Mouse (Mus musculus) cortical plate, adult 2 months (tissue): ENCODE measurements around the gene Map1b.

Source experiments
- CTCF ChIP-seq: fragments of 200-500 bp; IDR thresholded peaks from 2 replicates; pipeline ENCODE4 v1.5.1; 2011; ENCODE audit warnings: mild to moderate bottlenecking, control low read depth, low read length; ENCODE audit not compliant: insufficient read depth; ENCODE audit errors: extremely low read depth
- POLR2A ChIP-seq: fragments of 200-500 bp; IDR thresholded peaks from 2 replicates; pipeline ENCODE4 v1.6.1; 2011; ENCODE audit warnings: mild to moderate bottlenecking, low read length, control low read depth; ENCODE audit not compliant: insufficient read depth; ENCODE audit errors: extremely low read depth

DNA sequence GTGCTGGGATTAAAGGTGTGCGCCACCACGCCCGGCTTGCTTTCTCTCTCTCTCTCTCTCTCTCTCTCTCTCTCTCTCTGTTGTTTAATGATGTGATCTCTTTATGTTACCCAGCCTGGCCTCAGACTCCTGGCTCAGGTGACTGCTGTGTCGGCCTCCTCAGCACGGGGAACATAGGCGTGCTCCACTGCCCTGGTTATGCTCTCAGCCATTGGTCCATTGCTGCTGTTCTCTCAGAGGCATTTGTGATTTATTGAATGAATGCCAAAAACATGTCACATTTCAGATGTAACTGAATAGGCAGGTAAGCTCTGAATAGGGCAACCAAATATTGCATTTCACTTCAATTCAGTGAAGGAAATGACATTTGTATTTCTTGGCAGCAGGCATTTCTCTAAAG lies 130.4 kb downstream of the Map1b start:
- no peak for TF ChIP-seq CTCF
- TF ChIP-seq POLR2A = no peak
